Mouse (Mus musculus) adrenal gland, adult 8-10 months (tissue): ENCODE data around the gene Cfap61. TPM values are rescaled to one million over a fixed set of nuclear protein-coding genes. Genes with fewer than 3 reads are reported as not detected.
"Not testable (repeated sequence)": the region's sequence is repeated elsewhere in the genome, so short reads cannot be mapped to it uniquely, and the experiment has no call there.

Experiments
- DNase-seq: peaks from one replicate; pipeline ENCODE4 v3.0.0; 2022
- total RNA-seq, 4 experiments: library from RNA; stranded (reverse); gene quantifications; 2 replicates each; pipeline ENCODE4 v1.2.4; 2022

Cfap61 gene
- 10 to 100 TPM; 21.7 to 59.7 (median 35.5) TPM for total RNA-seq

GRCm38 (mm10) chr2:145934339-145935231, at the start of gene Cfap61, which contains the start of gene Crnkl1:
Gene Cfap61 (plus strand): TSS chr2:145934784.
Gene Crnkl1 (minus strand): TSS chr2:145935014.
- peak; percentile 92 for DNase-seq

GRCm38 (mm10) chr2:145884913-145885785, 49.4 kb upstream of the Cfap61 start:
- no peak for DNase-seq

GRCm38 (mm10) chr2:145887937-145888765, 46.4 kb upstream of the Cfap61 start:
- peak; percentile 52 for DNase-seq

GRCm38 (mm10) chr2:145888766-145889480, 45.7 kb upstream of the Cfap61 start:
- no peak for DNase-seq

GRCm38 (mm10) chr2:145890571-145890970, 44.0 kb upstream of the Cfap61 start:
- DNase-seq = no peak

GRCm38 (mm10) chr2:145893756-145894155, 40.8 kb upstream of the Cfap61 start:
- DNase-seq = no peak

GRCm38 (mm10) chr2:145898106-145898505, 36.5 kb upstream of the Cfap61 start:
- no peak for DNase-seq

- DNase-seq = not testable (repeated sequence)
These were observed 34.3 kb upstream of the Cfap61 start for GRCm38 (mm10) chr2:145900318-145900717.

- no peak for DNase-seq
These were observed 32.7 kb upstream of the Cfap61 start, which contains the start of gene Naa20 for GRCm38 (mm10) chr2:145901861-145902260. Gene Naa20 (plus strand): TSS chr2:145902099.

- DNase-seq = peak; percentile 87
These were observed 31.3 kb upstream of the Cfap61 start for GRCm38 (mm10) chr2:145903061-145903901.

- DNase-seq = no peak
These were observed 30.5 kb upstream of the Cfap61 start for GRCm38 (mm10) chr2:145903983-145904616.

GRCm38 (mm10) chr2:145905156-145905555, 29.4 kb upstream of the Cfap61 start:
- DNase-seq = no peak

GRCm38 (mm10) chr2:145905884-145906283, 28.7 kb upstream of the Cfap61 start:
- DNase-seq = not testable (repeated sequence)

- DNase-seq = no peak
These were observed 13.5 kb upstream of the Cfap61 start for GRCm38 (mm10) chr2:145920941-145921650.

GRCm38 (mm10) chr2:145936975-145937374, 2.4 kb downstream of the Cfap61 start:
- DNase-seq = peak; percentile 53

- no peak for DNase-seq
These were observed 6.8 kb downstream of the Cfap61 start for GRCm38 (mm10) chr2:145941403-145941802.

GRCm38 (mm10) chr2:145944286-145944685, 9.7 kb downstream of the Cfap61 start:
- no peak for DNase-seq

GRCm38 (mm10) chr2:145948402-145948954, 13.9 kb downstream of the Cfap61 start:
- DNase-seq = no peak
